Mouse (Mus musculus) liver, embryonic 11.5 days (tissue): Measurements from ENCODE around the gene Mblac1. TPM values are rescaled to one million over a fixed set of nuclear protein-coding genes. Genes with fewer than 3 reads are reported as not detected.
"Not testable (repeated sequence)": the region's sequence is repeated elsewhere in the genome, so short reads cannot be mapped to it uniquely, and the experiment has no call there.

Source experiments
- ATAC-seq: fragments of 200-750 bp; cut with Nextera tagmentation; replicated peaks from 2 replicates; pipeline ENCODE4 v1.8.0; 2017; ENCODE audit warnings: moderate number of reproducible peaks, mild to moderate bottlenecking, moderate TSS enrichment, moderate library complexity; ENCODE audit not compliant: low FRiP score
- DNase-seq: peaks from one replicate; pipeline ENCODE4 v3.0.0-alpha.2; 2017; ENCODE audit warnings: low spot score
- H3K27ac ChIP-seq: fragments of 300-500 bp; sonication (generic); 2 replicates; pipeline ENCODE4 v1.5.1; 2014; ENCODE audit warnings: mild to moderate bottlenecking, low read depth, low read length, control low read depth
- H3K27me3 ChIP-seq: fragments of 300-500 bp; sonication (generic); replicated peaks from 2 replicates; pipeline ENCODE4 v1.6.1; 2014; ENCODE audit warnings: low read length, mixed read lengths; ENCODE audit not compliant: control insufficient read depth, insufficient read depth
- H3K36me3 ChIP-seq: fragments of 300-500 bp; sonication (generic); 2 replicates; pipeline ENCODE4 v1.6.1; 2014; ENCODE audit warnings: mild to moderate bottlenecking, low read length, moderate library complexity, mixed read lengths; ENCODE audit not compliant: control insufficient read depth, insufficient read depth
- H3K4me1 ChIP-seq: fragments of 300-500 bp; sonication (generic); replicated peaks from 2 replicates; pipeline ENCODE4 v1.6.1; 2014; ENCODE audit warnings: low read length, mixed read lengths; ENCODE audit not compliant: control insufficient read depth, insufficient read depth
- H3K4me2 ChIP-seq: fragments of 300-500 bp; sonication (generic); 2 replicates; pipeline ENCODE4 v1.6.1; 2014; ENCODE audit warnings: mild to moderate bottlenecking, control low read depth, moderate library complexity
- H3K4me3 ChIP-seq: fragments of 300-500 bp; sonication (generic); 2 replicates; pipeline ENCODE4 v1.5.1; 2014; ENCODE audit warnings: low read depth, low read length, control low read depth
- H3K9ac ChIP-seq: fragments of 300-500 bp; sonication (generic); 2 replicates; pipeline ENCODE4 v1.6.1; 2014; ENCODE audit warnings: low read depth, low read length, control low read depth
- H3K9me3 ChIP-seq: fragments of 300-500 bp; sonication (generic); 2 replicates; pipeline ENCODE4 v1.6.1; 2016; ENCODE audit warnings: low read length, inconsistent platforms, mixed read lengths; ENCODE audit not compliant: control insufficient read depth
- WGBS: fragments of 180-500 bp; shearing (Covaris S2); extraction: QIAGEN DNeasy Blood & Tissue Kit; methylation state at CpG from one replicate; pipeline ENCODE4 v1.1.7; 2014; 5-methylcytosine and 5-hydroxymethylcytosine counted together
- polyA plus RNA-seq: library from polyadenylated mRNA; unstranded; fragments of >200 nt; fragmentation: Nextera tagmentation; extraction: Ambion mirVana; gene quantifications from 2 replicates; pipeline ENCODE4 v1.2.1, GENCODE M21; 2014

Gene Mblac1
- polyA plus RNA-seq, 1 experiment from 2014 or later: 5.8 TPM

DNA sequence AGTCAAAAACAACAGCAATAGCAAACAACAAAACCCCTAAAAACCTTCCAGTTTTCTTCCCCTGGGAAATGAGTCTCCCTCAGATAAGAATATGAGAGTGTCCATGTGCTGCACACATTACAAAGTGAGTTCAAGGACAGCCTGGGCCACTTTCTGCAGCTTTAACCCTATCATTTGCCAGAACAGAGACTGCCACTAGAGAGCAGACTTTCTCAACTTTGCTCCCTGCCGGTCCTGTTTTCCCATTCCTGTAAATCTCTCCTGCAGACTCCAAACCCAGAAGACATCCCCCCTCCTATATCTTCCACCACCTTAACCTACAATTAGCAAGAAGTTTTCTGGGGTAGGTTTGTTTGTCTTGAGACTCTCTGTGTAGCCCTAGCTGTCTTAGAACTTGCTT lies 5.5 kb downstream of the Mblac1 start:
- Histone ChIP-seq H3K4me2 (no peak overlapping the region), H3K9ac (no peak overlapping the region), H3K4me1 (no peaks in the 10 kb centered on the region; the same call in 1 of the 2 replicates), H3K4me3 (no peak overlapping the region), H3K27ac (no peak overlapping the region), H3K36me3 (no peaks in the 10 kb centered on the region), H3K9me3 (no peaks in the 10 kb centered on the region), H3K27me3 (no peaks in the 10 kb centered on the region)
- 10% methylated on average over 1 of the region's 1 CpGs for WGBS
- no peak for ATAC-seq
- no peak for DNase-seq

DNA sequence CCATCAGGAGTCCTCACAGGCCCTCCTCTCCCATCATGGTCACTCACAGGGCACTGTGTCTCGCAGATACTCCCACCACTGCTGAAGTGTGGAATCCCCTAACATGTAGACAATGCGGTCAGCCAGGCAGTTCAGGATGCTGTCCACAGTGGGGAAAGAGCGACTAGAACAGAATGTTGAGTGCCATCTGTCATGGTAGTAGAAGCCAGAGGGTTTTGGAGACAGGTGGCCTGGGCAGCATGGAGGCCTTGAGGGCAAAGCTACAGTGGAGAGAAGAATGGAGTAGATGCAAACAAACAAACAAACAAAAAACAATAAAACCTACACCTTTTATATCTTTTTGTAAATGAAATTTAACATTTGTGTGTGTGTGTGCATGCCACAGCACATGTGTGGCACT lies 8.0 kb downstream of the Mblac1 start:
- no peak overlapping the region for H3K4me3 ChIP-seq
- no peak overlapping the region for H3K27ac ChIP-seq
- ATAC-seq: no peak
- 82% methylated on average over 3 of the region's 3 CpGs for WGBS
- no peaks in the 10 kb centered on the region for H3K36me3 ChIP-seq
- no peaks in the 10 kb centered on the region for H3K27me3 ChIP-seq
- H3K4me2 ChIP-seq: no peak overlapping the region
- DNase-seq: no peak
- H3K9me3 ChIP-seq: no peaks in the 10 kb centered on the region; the same call in 1 of the 2 replicates
- H3K9ac ChIP-seq: no peak overlapping the region
- H3K4me1 ChIP-seq: no peaks in the 10 kb centered on the region

DNA sequence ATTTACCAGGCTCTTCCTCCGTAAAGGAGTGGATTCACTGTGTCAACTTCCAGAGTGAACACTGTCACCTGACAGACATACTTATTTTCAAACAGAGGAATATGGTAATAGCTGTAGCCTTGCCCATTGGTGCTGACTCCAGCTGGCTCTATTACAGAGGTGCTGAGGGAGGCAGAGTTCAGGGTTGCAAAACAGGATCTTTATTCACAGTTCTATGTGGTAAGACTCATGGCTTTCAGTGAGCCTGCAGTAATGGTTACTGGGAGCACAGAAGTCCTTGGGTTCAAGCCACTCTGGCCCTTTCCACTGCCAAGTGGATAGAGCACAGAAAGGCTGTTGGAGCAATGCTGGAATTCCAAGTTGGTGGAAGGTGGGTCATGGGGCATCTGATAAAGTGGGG lies 13.1 kb downstream of the Mblac1 start:
- Histone ChIP-seq H3K9me3 (no peaks in the 10 kb centered on the region; the same call in 1 of the 2 replicates), H3K4me3 (no peak overlapping the region), H3K27me3 (no peaks in the 10 kb centered on the region), H3K27ac (no peak overlapping the region), H3K9ac (no peak overlapping the region), H3K36me3 (no peaks in the 10 kb centered on the region), H3K4me2 (no peak overlapping the region), H3K4me1 (no peaks in the 10 kb centered on the region)
- DNase-seq: no peak
- no peak for ATAC-seq
- WGBS: 89% methylated on average over 1 of the region's 1 CpGs

DNA sequence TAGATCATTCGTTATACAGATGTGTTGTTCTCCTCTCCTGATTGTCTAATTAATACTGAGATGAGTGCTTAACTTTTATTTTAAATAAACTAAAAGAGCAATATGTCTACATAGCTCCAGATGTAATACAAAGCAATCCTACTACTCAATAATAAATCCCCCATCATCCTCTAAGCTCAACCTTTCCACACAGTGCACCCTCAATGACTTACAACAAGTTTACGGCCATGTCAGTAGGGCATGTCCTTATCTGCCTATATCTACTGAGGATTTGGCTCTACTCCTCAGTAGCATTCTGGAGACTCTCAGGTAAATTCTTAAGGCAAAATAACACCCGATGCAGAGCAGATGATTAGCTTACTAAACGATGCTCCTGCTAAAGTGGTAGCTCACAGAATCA lies 13.8 kb downstream of the Mblac1 start:
- Histone ChIP-seq H3K36me3 (no peaks in the 10 kb centered on the region), H3K27me3 (no peaks in the 10 kb centered on the region), H3K9me3 (no peaks in the 10 kb centered on the region; the same call in 1 of the 2 replicates), H3K4me1 (no peaks in the 10 kb centered on the region), H3K27ac (no peak overlapping the region), H3K4me2 (no peak overlapping the region), H3K4me3 (no peak overlapping the region), H3K9ac (no peak overlapping the region)
- no peak for ATAC-seq
- WGBS: 80% methylated on average over 4 of the region's 4 CpGs
- DNase-seq: no peak

DNA sequence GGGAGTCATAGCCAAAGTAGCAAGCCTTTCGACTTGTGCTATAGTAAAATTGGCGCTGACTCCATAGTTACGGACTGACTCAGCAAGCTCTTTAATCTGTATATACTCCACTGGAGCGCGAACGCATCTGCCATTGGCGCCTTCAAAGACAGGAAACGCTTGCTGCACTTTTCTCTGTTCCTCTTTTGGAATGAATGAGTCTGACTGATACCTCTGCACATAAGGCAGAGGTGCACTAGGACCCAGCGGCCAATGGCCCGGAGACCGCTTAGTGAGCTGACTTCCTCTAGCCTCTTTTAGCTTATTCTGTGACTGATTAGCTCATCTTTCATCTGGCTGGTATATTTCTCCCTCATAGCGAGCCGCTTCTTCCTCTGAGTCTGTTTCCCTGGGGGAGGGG lies 22.5 kb downstream of the Mblac1 start:
- WGBS: 95% methylated on average over 13 of the region's 13 CpGs
- not testable (repeated sequence) for H3K9me3 ChIP-seq, H3K9ac ChIP-seq, H3K27ac ChIP-seq, H3K4me1 ChIP-seq, ATAC-seq, H3K4me3 ChIP-seq, H3K4me2 ChIP-seq, H3K36me3 ChIP-seq, DNase-seq, H3K27me3 ChIP-seq

DNA sequence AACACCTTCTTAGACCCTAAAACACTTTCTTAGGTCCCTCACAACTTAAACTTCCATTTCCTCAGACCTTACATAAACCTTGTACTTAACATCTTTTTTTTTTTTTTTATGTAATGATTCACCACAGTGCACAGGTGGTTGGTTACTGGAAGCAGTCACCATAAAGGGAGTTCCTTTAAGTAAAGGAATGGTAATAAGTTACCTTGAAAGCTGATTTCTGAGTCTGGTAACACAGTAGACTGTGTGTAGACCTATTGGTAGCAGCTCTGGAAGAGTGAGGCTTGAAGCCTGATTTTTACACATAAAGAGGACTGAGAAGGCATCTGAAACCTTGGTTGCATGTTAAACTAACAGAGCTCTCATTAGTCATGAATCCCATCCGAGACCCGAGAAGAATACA lies 25.8 kb downstream of the Mblac1 start:
- H3K36me3 ChIP-seq: no peaks in the 10 kb centered on the region
- no peak overlapping the region for H3K4me2 ChIP-seq
- H3K9ac ChIP-seq: no peak overlapping the region
- no peak overlapping the region for H3K27ac ChIP-seq
- H3K4me1 ChIP-seq: no peaks in the 10 kb centered on the region
- no peak overlapping the region for H3K4me3 ChIP-seq
- peaks cover 3% of the 10 kb centered on the region; the same call in 1 of the 2 replicates for H3K9me3 ChIP-seq
- DNase-seq (no peak), ATAC-seq (no peak)
- 64% methylated on average over 2 of the region's 2 CpGs for WGBS
- no peaks in the 10 kb centered on the region for H3K27me3 ChIP-seq

DNA sequence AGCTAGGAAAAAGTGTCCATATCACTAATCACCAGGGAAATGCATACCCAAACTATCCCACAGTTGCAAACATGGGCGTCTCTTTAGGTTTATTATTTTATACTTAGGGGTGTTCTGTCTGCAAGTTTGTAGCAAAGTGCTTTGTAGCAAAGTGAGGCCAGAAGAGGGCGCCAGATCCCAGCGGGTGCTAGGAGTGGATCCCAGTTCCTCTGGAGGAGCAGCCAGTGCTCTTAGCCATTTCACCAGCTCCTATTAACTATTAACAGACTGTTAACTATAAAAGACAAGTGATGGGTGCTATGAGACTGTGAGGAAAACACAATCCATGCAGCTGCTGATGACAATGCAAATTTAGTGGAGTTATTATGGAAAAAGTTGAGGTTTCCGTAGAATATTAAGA lies 28.0 kb downstream of the Mblac1 start:
- H3K9me3 ChIP-seq: peaks cover 3% of the 10 kb centered on the region; the same call in 1 of the 2 replicates
- H3K27ac ChIP-seq: no peak overlapping the region
- no peak overlapping the region for H3K9ac ChIP-seq
- no peak overlapping the region for H3K4me2 ChIP-seq
- H3K36me3 ChIP-seq: no peaks in the 10 kb centered on the region
- WGBS: 25% methylated on average over 4 of the region's 4 CpGs
- H3K27me3 ChIP-seq: no peaks in the 10 kb centered on the region
- DNase-seq (peak; percentile 62), ATAC-seq (0 out of 2 replicates have a peak, but pooled peaks have one; percentile 49)
- no peaks in the 10 kb centered on the region for H3K4me1 ChIP-seq
- H3K4me3 ChIP-seq: no peak overlapping the region

DNA sequence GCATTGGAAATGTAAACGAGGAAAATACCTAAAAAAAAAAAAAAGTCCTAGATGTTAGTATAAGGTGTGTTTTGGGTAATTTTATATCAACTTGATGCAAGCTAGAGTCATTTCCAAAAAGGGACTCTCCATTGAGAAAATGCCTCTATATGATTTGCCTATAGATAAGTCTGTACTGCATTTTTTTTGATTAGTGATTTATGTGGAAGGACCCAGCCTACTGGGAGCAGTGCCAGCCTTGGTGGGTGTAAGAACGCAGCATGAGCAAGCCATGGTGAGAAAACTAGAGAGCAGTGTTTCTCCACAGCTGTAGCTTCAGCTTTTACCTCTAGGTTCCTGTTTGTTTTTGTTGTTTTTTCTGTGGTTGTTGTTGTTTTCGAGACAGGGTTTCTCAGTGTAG lies 29.2 kb downstream of the Mblac1 start:
- ATAC-seq (no peak), DNase-seq (no peak)
- H3K27me3 ChIP-seq: no peaks in the 10 kb centered on the region
- H3K36me3 ChIP-seq: no peaks in the 10 kb centered on the region
- H3K9me3 ChIP-seq: no peaks in the 10 kb centered on the region
- no peak overlapping the region for H3K4me3 ChIP-seq
- H3K9ac ChIP-seq: no peak overlapping the region
- no peak overlapping the region for H3K27ac ChIP-seq
- H3K4me2 ChIP-seq: no peak overlapping the region
- H3K4me1 ChIP-seq: no peaks in the 10 kb centered on the region
- WGBS: 63% methylated on average over 3 of the region's 3 CpGs

DNA sequence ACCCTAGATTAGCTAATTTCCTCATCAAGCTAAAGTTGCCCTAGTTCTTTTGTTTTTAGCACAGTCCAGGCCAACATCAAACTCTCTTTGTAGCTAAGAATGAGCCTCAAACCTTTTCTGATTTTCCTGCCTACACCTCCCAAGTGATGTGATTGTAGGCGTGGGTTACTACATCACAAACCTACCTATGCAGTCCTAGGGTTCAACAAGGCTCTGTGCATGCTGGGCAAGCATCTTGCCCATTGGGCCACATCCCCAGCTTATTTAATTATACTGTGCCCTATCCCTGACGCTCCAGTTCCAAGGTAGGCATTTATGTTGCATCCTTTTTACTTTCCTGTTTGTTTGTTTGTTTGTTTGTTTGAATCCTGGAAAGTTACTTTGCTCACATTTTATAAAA lies 31.6 kb downstream of the Mblac1 start, which contains the start of gene Nxpe5:
TSS of gene Nxpe5 (plus strand) at position 199 of the 400 bp plus-strand sequence.
- no peaks in the 10 kb centered on the region for H3K36me3 ChIP-seq
- no peaks in the 10 kb centered on the region for H3K4me1 ChIP-seq
- ATAC-seq (no peak), DNase-seq (no peak)
- no peaks in the 10 kb centered on the region for H3K9me3 ChIP-seq
- 58% methylated on average over 2 of the region's 2 CpGs for WGBS
- H3K9ac ChIP-seq: no peak within 1 kb of the TSS
- H3K4me2 ChIP-seq: no peak within 1 kb of the TSS
- H3K4me3 ChIP-seq: no peak within 1 kb of the TSS
- no peak within 1 kb of the TSS for H3K27ac ChIP-seq
- no peaks in the 10 kb centered on the region for H3K27me3 ChIP-seq
